In genomic region chr13:63293647-63294046, GRCm38 (mm10) we compare ENCODE assay signal across 10 mouse cellular contexts.
DNase-seq lines count a peak whose midpoint lies in the region; ATAC-seq and TF ChIP-seq lines count a peak whose summit lies in the region.
"Had no signal": no experiment of that assay in that cellular context is flagged by ENCODE, and none has a peak within 500 bp of the region (broad histone marks: within the 10 kb centered on the region; RNA-seq: fewer than 3 reads in every experiment).

No protein-coding gene starts in this region.

- 62% methylated on average over 3 of the region's 3 CpGs for WGBS in forebrain, embryonic 12.5 days
- WGBS in forebrain, embryonic 14.5 days: 62% methylated on average over 3 of the region's 3 CpGs
- WGBS in kidney, postnatal 0 days: 73% methylated on average over 3 of the region's 3 CpGs
- WGBS in embryonic facial prominence, embryonic 12.5 days: 58% methylated on average over 3 of the region's 3 CpGs
- WGBS in liver, embryonic 15.5 days (ENCODE audit: insufficient replicate concordance): 76% methylated on average over 3 of the region's 3 CpGs

- TF ChIP-seq CTCF in kidney, postnatal 0 days (IDR thresholded peaks at IDR 0.05; ENCODE audit: low read depth): no peak

- peaks cover 12% of the 10 kb centered on the region; the same call in 1 of the 2 replicates for H3K36me3 ChIP-seq in forebrain, embryonic 12.5 days (replicated peaks)
- peaks cover 13% of the 10 kb centered on the region; the same call in 1 of the 2 replicates for H3K36me3 ChIP-seq in forebrain, embryonic 14.5 days (ENCODE audit: control insufficient read depth, insufficient read depth, low read length)
- peaks cover 49% of the 10 kb centered on the region for H3K36me3 ChIP-seq in kidney, postnatal 0 days (ENCODE audit: insufficient read depth, low read length)
- H3K36me3 ChIP-seq in embryonic facial prominence, embryonic 12.5 days: peaks cover 61% of the 10 kb centered on the region
- peaks cover 10% of the 10 kb centered on the region for H3K36me3 ChIP-seq in liver, embryonic 15.5 days (replicated peaks)
- H3K36me3 ChIP-seq: hindbrain, embryonic 15.5 days had no signal

- H3K9me3 ChIP-seq in forebrain, embryonic 12.5 days: no peaks in the 10 kb centered on the region
- H3K9me3 ChIP-seq in forebrain, embryonic 14.5 days (replicated peaks; ENCODE audit: control insufficient read depth, low read length): no peaks in the 10 kb centered on the region
- H3K9me3 ChIP-seq in kidney, postnatal 0 days (replicated peaks; ENCODE audit: low read length): no peaks in the 10 kb centered on the region
- no peaks in the 10 kb centered on the region for H3K9me3 ChIP-seq in embryonic facial prominence, embryonic 12.5 days
- no peaks in the 10 kb centered on the region for H3K9me3 ChIP-seq in liver, embryonic 15.5 days (replicated peaks)
- H3K9me3 ChIP-seq: hindbrain, embryonic 15.5 days had no signal

- no peak overlapping the region for H3K9ac ChIP-seq in forebrain, embryonic 12.5 days
- H3K9ac ChIP-seq in forebrain, embryonic 14.5 days (ENCODE audit: low read length): no peak overlapping the region
- H3K9ac ChIP-seq in kidney, postnatal 0 days (ENCODE audit: low read depth, low read length): 0 out of 2 replicates have a peak overlapping the region, but pooled peaks have one; percentile 31
- H3K9ac ChIP-seq in embryonic facial prominence, embryonic 12.5 days: no peak overlapping the region
- no peak overlapping the region for H3K9ac ChIP-seq in liver, embryonic 15.5 days
- H3K9ac ChIP-seq: hindbrain, embryonic 15.5 days had no signal

- H3K4me1 ChIP-seq in forebrain, embryonic 12.5 days: peaks cover 32% of the 10 kb centered on the region
- H3K4me1 ChIP-seq in forebrain, embryonic 14.5 days (ENCODE audit: control insufficient read depth, insufficient read depth, low read length): peaks cover 7% of the 10 kb centered on the region
- H3K4me1 ChIP-seq in kidney, postnatal 0 days (replicated peaks; ENCODE audit: insufficient read depth, low read length): peaks cover 28% of the 10 kb centered on the region
- peaks cover 30% of the 10 kb centered on the region for H3K4me1 ChIP-seq in embryonic facial prominence, embryonic 12.5 days
- H3K4me1 ChIP-seq in liver, embryonic 15.5 days (replicated peaks): peaks cover 8% of the 10 kb centered on the region

- no peak for ATAC-seq in forebrain, embryonic 12.5 days (ENCODE audit: low FRiP score)
- ATAC-seq in forebrain, embryonic 14.5 days: no peak
- no peak for ATAC-seq in kidney, postnatal 0 days (replicated peaks; ENCODE audit: low FRiP score, low read depth)
- no peak for ATAC-seq in embryonic facial prominence, embryonic 12.5 days (ENCODE audit: insufficient number of reproducible peaks, insufficient read depth, low FRiP score, low TSS enrichment)
- ATAC-seq in liver, embryonic 15.5 days (ENCODE audit: insufficient read depth): no peak

- no peak overlapping the region for H3K4me2 ChIP-seq in forebrain, embryonic 12.5 days
- no peak overlapping the region for H3K4me2 ChIP-seq in forebrain, embryonic 14.5 days (ENCODE audit: low read length)
- no peak overlapping the region; the same call in 1 of the 2 replicates for H3K4me2 ChIP-seq in kidney, postnatal 0 days (ENCODE audit: low read length)
- no peak overlapping the region for H3K4me2 ChIP-seq in embryonic facial prominence, embryonic 12.5 days (replicated peaks)
- H3K4me2 ChIP-seq in liver, embryonic 15.5 days: no peak overlapping the region
- H3K4me2 ChIP-seq: hindbrain, embryonic 15.5 days had no signal

- H3K4me3 ChIP-seq in forebrain, embryonic 12.5 days (replicated peaks): no peak overlapping the region
- H3K4me3 ChIP-seq in forebrain, embryonic 14.5 days (ENCODE audit: low read depth, low read length): no peak overlapping the region
- no peak overlapping the region for H3K4me3 ChIP-seq in kidney, postnatal 0 days (replicated peaks; ENCODE audit: low read depth, low read length)
- no peak overlapping the region for H3K4me3 ChIP-seq in embryonic facial prominence, embryonic 12.5 days
- no peak overlapping the region for H3K4me3 ChIP-seq in liver, embryonic 15.5 days (replicated peaks)
- H3K4me3 ChIP-seq: hindbrain, embryonic 15.5 days had no signal

- no peak for DNase-seq in forebrain, embryonic 14.5 days (ENCODE audit: low spot score)
- DNase-seq in kidney, postnatal 0 days (ENCODE audit: low spot score): no peak
- no peak for DNase-seq in kidney, postnatal 10 days
- DNase-seq in testis, postnatal 10 days (ENCODE audit: low spot score): no peak
- no peak for DNase-seq in adrenal gland, adult (ENCODE audit: inconsistent age in 2 of 2, low spot score in 1 of 2)
- DNase-seq: left cerebral cortex, postnatal 4 days had no signal

- peak overlapping the region; percentile 61; the same call in 1 of the 2 replicates for H3K27ac ChIP-seq in forebrain, embryonic 12.5 days
- H3K27ac ChIP-seq in forebrain, embryonic 14.5 days (ENCODE audit: low read depth, low read length): no peak overlapping the region; the same call in 1 of the 2 replicates
- peak overlapping the region; percentile 85 for H3K27ac ChIP-seq in kidney, postnatal 0 days
- peak overlapping the region; percentile 75 for H3K27ac ChIP-seq in embryonic facial prominence, embryonic 12.5 days
- H3K27ac ChIP-seq in liver, embryonic 15.5 days (replicated peaks): peak overlapping the region; percentile 48; the same call in 1 of the 2 replicates
- H3K27ac ChIP-seq: hindbrain, embryonic 15.5 days had no signal

- peaks cover 4% of the 10 kb centered on the region; the same call in 1 of the 2 replicates for H3K27me3 ChIP-seq in forebrain, embryonic 12.5 days
- H3K27me3 ChIP-seq in forebrain, embryonic 14.5 days (replicated peaks; ENCODE audit: control insufficient read depth, insufficient read depth, low read length): no peaks in the 10 kb centered on the region
- H3K27me3 ChIP-seq in kidney, postnatal 0 days (ENCODE audit: insufficient read depth, low read length): no peaks in the 10 kb centered on the region
- H3K27me3 ChIP-seq in embryonic facial prominence, embryonic 12.5 days: no peaks in the 10 kb centered on the region
- no peaks in the 10 kb centered on the region for H3K27me3 ChIP-seq in liver, embryonic 15.5 days
- H3K27me3 ChIP-seq: hindbrain, embryonic 15.5 days had no signal
